Mouse (Mus musculus) G1E (cell line): ENCODE measurements around the gene Adora1.

Experiments used
- CTCF ChIP-seq: IDR thresholded peaks from 2 replicates; pipeline ENCODE4 v1.5.1; 2012; ENCODE audit warnings: low read depth, low read length, inconsistent platforms, mixed read lengths
- GATA1 ChIP-seq: IDR thresholded peaks from 2 replicates; pipeline ENCODE4 v1.6.1; 2012; ENCODE audit warnings: borderline replicate concordance, low read length, inconsistent platforms, mixed read lengths
- POLR2AphosphoS5 ChIP-seq: IDR thresholded peaks from 2 replicates; pipeline ENCODE4 v1.6.1; 2012; ENCODE audit warnings: low read depth, low read length, inconsistent platforms; ENCODE audit not compliant: insufficient replicate concordance
- TAL1 ChIP-seq: conservative IDR thresholded peaks from 2 replicates; pipeline ENCODE4 v1.6.1; 2012; ENCODE audit warnings: low read depth, low read length, inconsistent platforms, mixed read lengths

DNA sequence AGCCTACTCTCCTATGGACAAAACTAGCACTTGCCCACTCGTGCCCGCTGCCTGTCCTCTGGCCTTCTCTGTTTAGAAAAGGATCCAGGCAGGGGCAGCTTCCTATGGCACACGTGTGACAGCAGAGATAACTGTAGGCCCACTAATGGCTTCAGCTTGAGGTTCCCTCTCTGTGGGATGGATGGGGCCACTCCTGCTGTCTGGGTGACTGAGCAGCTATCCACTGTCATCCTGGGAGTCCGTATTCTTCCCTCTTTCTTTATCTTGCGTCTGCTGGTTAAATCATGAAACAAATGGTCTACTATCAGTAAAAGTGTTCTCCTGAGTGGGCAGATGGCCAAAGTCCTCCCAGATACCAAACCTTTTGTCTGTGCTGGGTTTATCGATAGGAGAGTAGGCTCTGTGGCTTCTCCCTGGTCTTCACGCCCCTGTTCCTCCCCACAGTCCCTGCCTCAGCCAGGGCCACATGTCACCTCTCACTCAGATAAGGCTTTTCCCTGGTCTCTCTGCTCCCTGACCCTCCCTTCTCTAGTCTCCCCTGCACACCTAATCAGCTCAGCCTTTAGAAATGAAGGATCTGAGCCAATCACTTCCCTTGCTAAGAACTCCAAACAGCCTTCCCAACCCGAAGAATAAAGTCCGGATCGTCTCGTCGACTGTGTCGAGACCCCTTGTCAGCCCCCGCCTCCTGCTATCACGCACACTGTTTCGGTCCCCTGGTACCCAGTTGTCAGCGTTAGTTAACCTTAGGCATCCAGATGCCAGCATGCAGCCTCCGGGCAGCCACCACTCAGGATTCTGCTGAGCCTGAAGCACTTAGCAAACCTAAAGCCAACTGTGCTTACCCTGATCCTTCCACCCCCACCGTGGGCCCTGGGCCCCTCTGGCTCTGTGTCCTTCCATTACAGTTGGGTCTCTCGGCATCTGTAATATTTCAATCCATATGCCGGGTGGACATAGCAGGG is 82.3 kb downstream of the Adora1 start:
- TF ChIP-seq CTCF (no peak), GATA1 (no peak), TAL1 (peak; percentile 72), POLR2AphosphoS5 (no peak)
